Mouse (Mus musculus): ENCODE data around the gene Olfr1358.
A peak's percentile ranks its signal among the peaks of the same experiment; 100 is the strongest.
"Not testable (repeated sequence)": the region's sequence is repeated elsewhere in the genome, so short reads cannot be mapped to it uniquely, and the experiment has no call there.

Gene Olfr1358

GRCm38 (mm10) chr10:78517128-78517527, at the start of gene Olfr1358:
Gene Olfr1358 (plus strand): TSS chr10:78517428.
- DNase-seq: no peak

DNA sequence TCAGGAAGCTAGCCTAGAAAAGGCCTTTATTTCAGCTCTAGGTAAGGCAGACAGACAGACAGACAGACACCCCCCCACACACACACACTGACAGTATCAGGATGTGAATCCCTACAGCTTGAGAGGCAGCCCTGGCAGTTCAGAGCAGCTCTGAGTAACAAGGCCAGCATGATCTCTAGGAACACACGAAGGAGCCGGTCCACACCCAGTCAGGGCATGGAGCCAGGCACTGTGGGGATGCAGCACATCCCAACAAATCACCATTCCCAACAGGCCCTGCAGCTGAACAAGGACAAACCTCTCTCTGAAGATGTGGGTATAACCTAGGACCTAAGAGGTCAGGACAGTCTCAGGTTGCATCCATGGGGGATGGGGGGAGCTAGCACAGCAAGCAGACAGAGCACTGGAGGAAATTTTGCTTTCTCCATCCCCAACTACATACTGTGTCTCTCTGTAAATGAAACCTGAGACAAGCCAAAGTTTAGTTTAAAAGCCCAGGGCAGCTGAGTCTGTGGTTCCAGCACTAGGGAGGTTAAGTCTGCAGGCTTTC, 49.4 kb upstream of the Olfr1358 start:
- no peak for DNase-seq

- no peak for DNase-seq
Measured at GRCm38 (mm10) chr10:78470582-78471313, 46.5 kb upstream of the Olfr1358 start.

DNA sequence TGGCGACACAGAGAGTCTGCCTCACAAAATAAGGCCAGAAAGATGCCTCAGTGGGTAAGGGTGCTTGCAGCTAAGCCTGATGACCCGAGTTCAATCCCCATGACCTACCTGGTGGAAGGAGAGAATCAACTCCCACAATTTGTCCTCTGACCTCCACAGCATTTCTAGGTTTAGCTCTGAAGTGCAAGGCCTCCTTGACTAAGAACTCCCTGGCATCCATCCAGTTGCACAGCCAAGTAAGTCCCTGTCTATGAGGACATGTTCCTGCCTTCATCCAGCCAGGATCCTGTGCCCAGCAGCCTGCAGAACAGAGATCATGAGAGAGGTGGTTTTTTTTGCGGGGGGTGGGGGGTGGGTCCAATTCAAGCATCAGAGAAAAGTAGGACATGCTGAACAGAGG, 45.2 kb upstream of the Olfr1358 start:
- DNase-seq: no peak

GRCm38 (mm10) chr10:78473434-78473833, 43.8 kb upstream of the Olfr1358 start:
- DNase-seq: peak; percentile 81

DNA sequence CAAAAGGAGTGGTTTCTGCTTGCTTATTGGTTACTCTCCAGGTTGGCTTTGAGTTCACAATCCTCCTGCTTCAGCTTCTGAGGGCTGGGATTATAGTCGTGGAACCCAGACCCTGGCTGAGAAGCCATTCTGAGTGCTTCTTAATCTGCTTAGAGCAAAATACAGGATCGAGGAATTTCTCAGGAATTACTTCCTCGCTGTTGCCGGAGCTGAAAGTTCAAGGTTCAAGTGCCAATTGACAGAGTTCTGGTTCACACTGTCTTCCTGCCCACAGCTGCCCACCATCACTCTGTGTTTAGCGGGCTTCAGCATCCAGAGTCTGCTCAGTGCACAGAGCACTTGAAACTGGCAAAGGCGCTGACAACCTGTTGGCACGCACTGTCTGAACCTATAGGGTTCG, 42.5 kb upstream of the Olfr1358 start:
- DNase-seq: peak; percentile 77

GRCm38 (mm10) chr10:78476821-78477220, 40.4 kb upstream of the Olfr1358 start:
- no peak for DNase-seq

- DNase-seq: no peak
Measured at GRCm38 (mm10) chr10:78480954-78481927, 36.0 kb upstream of the Olfr1358 start.

DNA sequence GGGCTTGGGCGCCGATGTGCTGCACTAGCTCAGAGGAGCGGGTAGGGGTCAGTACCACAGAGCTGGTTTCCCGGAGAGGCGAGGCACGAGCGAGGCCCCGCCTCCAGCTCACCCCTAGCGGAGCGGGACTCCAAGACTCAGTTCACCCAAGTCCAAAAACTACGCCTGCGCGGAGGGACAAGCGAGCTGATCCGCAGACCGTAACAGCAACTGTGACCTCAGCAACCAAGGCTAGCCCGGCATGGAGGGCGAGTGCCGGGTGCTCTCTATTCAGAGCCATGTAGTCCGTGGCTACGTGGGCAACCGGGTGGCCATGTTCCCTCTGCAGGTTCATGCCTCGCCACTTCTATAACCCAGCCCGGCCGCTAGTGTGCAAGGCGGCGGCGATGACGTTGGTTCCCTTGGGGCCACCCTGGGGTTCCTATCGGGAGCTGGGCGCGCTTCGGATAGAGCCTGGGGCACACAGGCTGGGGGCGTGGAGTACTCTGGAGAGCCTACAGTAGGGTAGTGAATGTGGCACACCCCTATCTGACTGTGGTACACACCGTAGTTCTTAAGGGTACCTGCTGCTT, 35.2 kb upstream of the Olfr1358 start:
- DNase-seq: peak; percentile 61

DNA sequence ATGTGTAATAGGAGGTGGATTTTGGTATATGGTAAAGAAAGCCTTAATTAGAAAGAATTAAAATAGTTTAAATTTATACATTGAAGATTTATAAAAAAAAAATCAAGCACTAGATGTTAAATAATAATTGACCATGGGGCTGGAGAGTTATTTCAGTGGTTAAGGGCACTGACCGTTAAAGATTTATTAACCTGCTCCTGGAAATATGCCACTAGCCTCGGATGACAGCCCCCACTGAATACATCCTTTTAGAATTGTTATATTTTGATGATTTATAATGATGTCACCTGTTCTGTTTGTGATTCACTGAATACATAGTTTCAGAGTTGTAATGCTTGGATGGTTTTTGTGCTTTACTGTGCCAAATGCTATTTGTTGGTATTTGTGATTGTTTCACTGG, 31.9 kb upstream of the Olfr1358 start:
- peak; percentile 69 for DNase-seq

- no peak for DNase-seq
Measured at GRCm38 (mm10) chr10:78486871-78487270, 30.4 kb upstream of the Olfr1358 start.

DNA sequence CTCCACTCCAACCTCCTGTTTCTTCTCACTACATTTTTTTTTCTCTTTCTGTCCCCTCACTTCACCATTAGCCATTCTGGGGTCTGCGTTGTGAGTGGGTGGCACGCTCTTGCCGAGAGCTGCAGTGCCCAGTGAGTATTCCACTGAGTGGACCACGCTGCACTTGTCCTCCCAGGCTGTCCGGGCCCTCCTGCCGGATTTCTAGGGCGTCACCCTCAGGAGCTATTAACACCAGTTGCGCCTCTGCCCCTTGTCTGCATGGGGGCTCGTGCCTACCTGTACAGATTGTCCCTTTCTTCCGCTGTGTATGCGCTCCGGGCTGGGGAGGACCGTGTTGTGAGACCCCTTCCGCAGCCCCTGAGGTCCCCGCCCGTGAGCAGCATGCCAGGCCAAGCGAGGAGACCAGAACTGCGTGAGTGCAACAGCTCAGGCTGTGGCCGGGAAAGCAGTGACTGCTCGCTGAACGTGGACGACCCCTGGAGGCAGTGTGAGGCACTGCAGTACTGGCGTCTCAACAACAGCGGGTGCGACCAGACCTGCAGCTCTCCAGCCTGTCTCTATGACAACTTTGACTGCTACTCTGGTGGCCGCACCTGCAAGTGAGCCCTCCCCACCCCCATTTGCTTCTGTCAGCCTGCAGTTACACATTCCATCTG, 29.7 kb upstream of the Olfr1358 start:
- peak; percentile 88 for DNase-seq

- DNase-seq: no peak
Measured at GRCm38 (mm10) chr10:78502986-78503733, 14.1 kb upstream of the Olfr1358 start.

DNA sequence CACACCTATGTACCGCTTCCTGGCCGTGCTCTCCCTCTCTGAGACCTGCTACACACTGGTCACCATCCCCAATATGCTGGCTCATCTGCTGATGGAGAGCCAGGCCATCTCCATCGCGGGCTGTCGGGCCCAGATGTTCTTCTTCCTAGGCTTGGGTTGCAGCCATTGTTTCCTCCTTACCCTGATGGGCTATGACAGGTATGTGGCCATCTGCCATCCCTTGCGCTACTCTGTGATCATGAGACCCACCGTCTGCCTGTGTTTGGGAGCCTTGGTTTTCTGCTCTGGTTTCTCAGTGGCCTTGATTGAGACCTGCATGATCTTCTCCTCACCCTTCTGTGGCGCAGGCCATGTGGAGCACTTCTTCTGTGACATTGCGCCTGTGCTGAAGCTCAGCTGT, 2.6 kb downstream of the Olfr1358 start:
- DNase-seq: no peak

- peak; percentile 16 for DNase-seq
Measured at GRCm38 (mm10) chr10:78520260-78521005, 3.2 kb downstream of the Olfr1358 start.

- DNase-seq: not testable (repeated sequence)
Measured at GRCm38 (mm10) chr10:78525071-78525470, 7.8 kb downstream of the Olfr1358 start.

GRCm38 (mm10) chr10:78525511-78525910, 8.3 kb downstream of the Olfr1358 start:
- peak; percentile 56 for DNase-seq

DNA sequence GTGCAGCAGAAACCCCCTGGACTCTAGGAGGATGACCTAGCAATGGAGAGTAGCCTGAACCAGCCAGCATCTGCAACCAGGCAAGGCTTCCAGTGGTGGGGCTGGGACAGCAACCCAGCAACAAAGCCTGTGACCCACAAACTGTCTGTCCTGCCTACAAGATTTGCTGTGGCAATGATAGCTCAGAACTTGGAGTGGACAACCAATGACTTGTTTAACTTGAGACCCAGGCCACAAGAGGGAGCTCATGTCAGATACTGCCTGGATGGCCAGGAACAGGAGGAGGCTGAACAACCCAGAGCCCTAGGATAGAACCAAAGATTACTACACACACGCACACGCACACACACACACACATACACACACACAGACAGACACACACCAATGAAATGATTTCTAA, 23.7 kb downstream of the Olfr1358 start:
- DNase-seq: peak; percentile 59

DNA sequence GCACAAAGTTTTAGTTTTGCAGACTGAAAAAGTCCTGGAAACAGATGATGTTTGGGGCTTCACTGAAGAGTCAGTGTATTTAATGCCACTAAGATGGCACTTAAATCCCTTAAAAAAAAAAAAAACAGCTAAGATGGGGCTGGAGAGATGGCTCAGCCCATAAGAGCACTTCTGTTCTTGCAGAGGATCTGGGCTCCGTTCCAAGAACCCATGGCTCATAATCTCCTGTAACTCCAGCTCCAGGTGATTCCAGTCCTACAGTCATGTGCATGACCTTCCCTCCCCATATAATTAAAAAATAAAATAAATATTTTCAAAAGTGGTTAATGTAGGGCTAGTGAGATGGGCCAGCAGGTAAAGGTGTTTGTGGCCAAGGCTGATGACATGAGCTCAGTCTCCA, 47.8 kb downstream of the Olfr1358 start:
- DNase-seq: no peak

DNA sequence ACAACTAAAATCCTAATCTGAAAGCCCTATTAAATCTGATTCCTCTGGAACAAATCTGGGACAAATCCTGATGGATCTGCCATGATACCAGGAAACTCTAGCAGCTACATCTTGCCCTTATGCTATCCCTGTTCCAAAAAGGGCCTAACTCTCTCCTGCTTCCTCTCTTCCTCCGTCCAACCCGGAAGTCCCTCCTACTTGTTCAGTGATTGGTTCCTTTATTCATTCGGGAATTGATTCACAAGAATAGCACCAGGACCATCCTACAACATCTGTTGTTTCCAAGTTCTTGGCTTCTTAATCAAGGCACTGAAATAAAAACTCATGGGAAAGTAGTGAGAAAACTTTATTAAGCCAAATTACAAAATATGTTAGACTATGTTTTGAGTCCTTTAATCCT, 52.0 kb downstream of the Olfr1358 start:
- no peak for DNase-seq

DNA sequence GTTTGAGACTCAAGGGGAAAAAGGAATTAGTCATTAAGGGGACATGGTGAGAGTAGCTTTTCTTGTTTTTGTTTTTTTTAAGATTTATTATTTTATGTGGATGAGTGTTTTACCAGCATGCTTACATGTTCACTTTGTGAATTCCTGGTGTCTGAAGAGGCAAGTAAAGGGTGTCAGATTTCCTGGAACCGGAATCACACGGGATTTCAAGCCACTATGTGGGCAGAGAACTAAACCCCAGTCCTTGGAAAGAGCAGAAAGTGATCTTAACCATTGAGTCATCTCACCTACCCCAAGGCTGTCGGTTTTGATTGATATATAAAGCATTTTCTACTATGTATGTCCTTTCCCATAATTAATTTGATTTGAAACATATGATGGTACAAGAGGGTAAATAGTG, 52.5 kb downstream of the Olfr1358 start:
- DNase-seq: no peak

Measured in kidney, adult 9 months (tissue).